ENCODE assay signal across 8 mouse cellular contexts in the genomic region with DNA sequence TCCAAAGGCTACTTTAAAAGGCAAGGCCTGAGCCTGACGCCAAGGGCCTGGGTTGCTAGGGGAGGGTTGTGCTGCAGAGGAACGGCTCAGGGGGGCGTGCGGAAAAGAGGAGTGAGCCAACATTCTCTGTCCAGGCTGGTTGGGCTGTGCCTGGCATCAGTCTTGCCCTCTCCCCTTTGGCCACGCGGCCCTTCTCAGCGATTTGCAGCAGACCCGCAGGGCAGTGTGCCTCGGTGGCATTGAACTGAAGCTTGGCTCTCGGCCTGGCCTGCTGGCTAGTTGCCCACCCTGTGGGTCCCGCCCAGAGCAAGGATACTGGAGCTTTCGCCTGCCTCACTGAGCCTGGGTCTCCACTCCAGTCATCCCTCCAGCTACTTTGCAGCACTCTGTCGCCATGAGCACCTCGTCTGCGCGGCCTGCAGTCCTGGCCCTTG. TPM values are rescaled to one million over a fixed set of nuclear protein-coding genes. Genes with fewer than 3 reads are reported as not detected.
DNase-seq lines count a peak whose midpoint lies in the region; ATAC-seq and TF ChIP-seq lines count a peak whose summit lies in the region.

A gene (plus strand): TSS at position 112 of the 434 bp plus-strand sequence.

- H3K27ac ChIP-seq in midbrain, embryonic 14.5 days (replicated peaks; ENCODE audit: low read depth, low read length), result 0 out of 2 replicates have a peak within 1 kb of the TSS, but pooled peaks have one; percentile 41
- H3K27ac ChIP-seq in midbrain, embryonic 10.5 days (replicated peaks), result no peak within 1 kb of the TSS
- peak within 1 kb of the TSS; percentile 1; the same call in 1 of the 2 replicates for H3K27ac ChIP-seq in embryonic fibroblast, embryonic 13.5 days (ENCODE audit: insufficient read depth, low read length)

- no peak for TF ChIP-seq POLR2A in embryonic fibroblast, embryonic 13.5 days (IDR thresholded peaks at IDR 0.05; ENCODE audit: low read depth, low read length)

- H3K36me3 ChIP-seq in midbrain, embryonic 14.5 days (ENCODE audit: control insufficient read depth, insufficient read depth, low read length), result no peaks in the 10 kb centered on the region
- H3K36me3 ChIP-seq in midbrain, embryonic 10.5 days, result no peaks in the 10 kb centered on the region

- no peak for TF ChIP-seq CTCF in embryonic fibroblast, embryonic 13.5 days (IDR thresholded peaks at IDR 0.05; ENCODE audit: borderline replicate concordance, insufficient read depth, low read length)

- no peaks in the 10 kb centered on the region for H3K9me3 ChIP-seq in midbrain, embryonic 14.5 days (ENCODE audit: control insufficient read depth, low read length)
- H3K9me3 ChIP-seq in midbrain, embryonic 10.5 days (replicated peaks), result 0 out of 2 replicates have a peak, but pooled peaks cover 3% of the 10 kb centered on the region

- H3K4me1 ChIP-seq in midbrain, embryonic 14.5 days (ENCODE audit: control insufficient read depth, insufficient read depth, low read length), result no peaks in the 10 kb centered on the region
- no peaks in the 10 kb centered on the region for H3K4me1 ChIP-seq in midbrain, embryonic 10.5 days
- peaks cover 12% of the 10 kb centered on the region for H3K4me1 ChIP-seq in embryonic fibroblast, embryonic 13.5 days (ENCODE audit: control insufficient read depth, insufficient read depth, low read length)

- DNase-seq in midbrain, embryonic 14.5 days, result peak; percentile 76
- DNase-seq in midbrain, embryonic 10.5 days (ENCODE audit: low spot score), result no peak
- DNase-seq in heart, postnatal 10 days, result peak; percentile 64 to 73
- peak; percentile 71 to 76 for DNase-seq in layer of hippocampus, adult 8-10 months (ENCODE audit: low spot score in 2 of 2)
- DNase-seq in lung, postnatal 25 days (ENCODE audit: low spot score), result peak; percentile 15
- DNase-seq in urinary bladder, adult 2 months (ENCODE audit: low spot score), result peak; percentile 31

- intact Hi-C loops in heart, postnatal 10 days (cut with DNase I), result loop anchor here (10.0 kb wide), 1 partner anchor 586 kb away; no protein-coding TSS in a partner anchor

- WGBS in midbrain, embryonic 14.5 days, result 56% methylated on average over 16 of the region's 16 CpGs
- WGBS in midbrain, embryonic 10.5 days, result 73% methylated on average over 16 of the region's 16 CpGs

- no peak within 1 kb of the TSS for H3K9ac ChIP-seq in midbrain, embryonic 14.5 days (replicated peaks; ENCODE audit: low read length)

- peak; percentile 83 for ATAC-seq in midbrain, embryonic 14.5 days (ENCODE audit: low FRiP score, low TSS enrichment)
- no peak for ATAC-seq in inflammation-experienced regulatory T-cells, adult 6 months

- H3K4me2 ChIP-seq in midbrain, embryonic 14.5 days (ENCODE audit: low read length), result no peak within 1 kb of the TSS

- no peaks in the 10 kb centered on the region for H3K27me3 ChIP-seq in midbrain, embryonic 14.5 days (ENCODE audit: control insufficient read depth, insufficient read depth, low read length)
- H3K27me3 ChIP-seq in midbrain, embryonic 10.5 days (ENCODE audit: low read depth, poor library complexity, severe bottlenecking), result no peaks in the 10 kb centered on the region

- H3K4me3 ChIP-seq in midbrain, embryonic 14.5 days (replicated peaks; ENCODE audit: low read depth, low read length), result no peak within 1 kb of the TSS
- H3K4me3 ChIP-seq in midbrain, embryonic 10.5 days, result no peak within 1 kb of the TSS
- no peak within 1 kb of the TSS for H3K4me3 ChIP-seq in embryonic fibroblast, embryonic 13.5 days (ENCODE audit: insufficient read depth, low read length)

RNA-seq across cellular contexts. Expression of the gene that starts here (rescaled TPM):
- 8.2 and 13.5 TPM in 2 replicates for polyA plus RNA-seq in midbrain, embryonic 14.5 days (2014; fragmentation: Nextera tagmentation; extraction: Ambion mirVana)
- 0.15 and 0.17 TPM in 2 replicates for polyA plus RNA-seq in midbrain, embryonic 10.5 days (2016; fragmentation: Nextera tagmentation; extraction: Ambion mirVana)
- polyA plus RNA-seq in embryonic fibroblast, embryonic 13.5 days (2011; ENCODE audit: insufficient read length, low read depth, missing spikeins), result 10.6 and 42.8 TPM in 2 replicates
- 1 to 10 TPM; 4.1 to 4.6 TPM for total RNA-seq in heart, postnatal 10 days (2021)
- total RNA-seq in layer of hippocampus, adult 8-10 months (2022), result 1 to 10 TPM; 1.4 to 8.2 (median 3.3) TPM
- 3.3 and 4.7 TPM in 2 replicates for polyA plus RNA-seq in urinary bladder, adult 2 months (2012; rRNA removed)
- polyA plus RNA-seq in inflammation-experienced regulatory T-cells, adult 6 months (2017; shearing (Covaris generic)), result under 1 TPM in 1 of 3 experiments, not detected in 2; 0.38 TPM
